Mouse (Mus musculus) layer of hippocampus, postnatal 36 days (tissue): ENCODE data around the gene Sirt1. TPM values are rescaled to one million over a fixed set of nuclear protein-coding genes. Genes with fewer than 3 reads are reported as not detected.

Experiments
- DNase-seq, 2 experiments: peaks; one replicate each; pipeline ENCODE4 v3.0.0; 2022
- total RNA-seq, 2 experiments: library from RNA; stranded (reverse); gene quantifications; 2 replicates each; pipeline ENCODE4 v1.2.3; 2021

Gene Sirt1
- total RNA-seq, 2 experiments from 2014 or later, result 12.8 to 15.4 TPM

GRCm38 (mm10) chr10:63313726-63314125, 67.8 kb downstream of the Sirt1 start:
- no peak for DNase-seq

- peak; percentile 70 to 71 for DNase-seq
Measured at GRCm38 (mm10) chr10:63308582-63309366, 72.7 kb downstream of the Sirt1 start.

DNA sequence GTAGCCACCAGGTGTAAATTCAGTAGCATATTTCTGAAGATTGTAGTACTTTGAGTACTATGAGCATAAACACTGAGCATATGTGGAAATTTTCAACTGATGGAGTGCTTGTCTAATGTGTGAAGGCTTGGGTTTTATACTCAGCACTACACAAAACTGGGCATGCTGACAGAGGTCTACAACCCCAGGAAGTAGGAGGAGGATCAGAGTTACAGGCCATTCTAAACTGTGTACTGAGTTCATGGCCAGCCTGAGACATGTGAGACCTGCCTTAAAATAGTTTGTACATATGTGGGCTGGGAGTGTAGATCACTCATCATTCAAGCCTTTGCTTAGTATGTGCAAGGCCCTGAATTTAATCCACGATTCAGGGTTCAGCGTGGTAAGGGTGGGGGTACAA, 79.1 kb downstream of the Sirt1 start:
- no peak for DNase-seq

DNA sequence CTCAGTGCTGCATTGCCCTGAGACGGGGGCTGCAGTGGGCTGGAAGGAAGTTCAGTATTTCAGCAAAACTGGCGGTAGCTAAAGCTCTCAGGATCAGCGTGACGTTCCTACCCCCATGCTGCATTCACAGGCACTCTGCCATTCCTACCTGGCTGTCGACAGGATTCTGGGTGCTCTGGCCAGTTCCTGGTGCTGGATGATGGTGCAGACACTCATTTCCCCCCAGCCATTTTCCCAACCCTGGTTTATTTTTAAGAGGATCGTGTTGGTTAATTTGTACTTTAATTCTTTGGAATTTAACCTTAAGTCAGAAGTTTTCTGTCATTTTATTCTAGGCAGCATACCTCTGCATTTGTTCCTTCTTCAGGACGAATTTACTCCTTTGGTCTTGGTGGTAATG, 98.7 kb downstream of the Sirt1 start:
- no peak for DNase-seq

- no peak for DNase-seq
Measured at GRCm38 (mm10) chr10:63282417-63282816, 99.1 kb downstream of the Sirt1 start.

GRCm38 (mm10) chr10:63279851-63280250, 101.7 kb downstream of the Sirt1 start:
- no peak for DNase-seq

GRCm38 (mm10) chr10:63277010-63277409, 104.5 kb downstream of the Sirt1 start:
- DNase-seq, result no peak

DNA sequence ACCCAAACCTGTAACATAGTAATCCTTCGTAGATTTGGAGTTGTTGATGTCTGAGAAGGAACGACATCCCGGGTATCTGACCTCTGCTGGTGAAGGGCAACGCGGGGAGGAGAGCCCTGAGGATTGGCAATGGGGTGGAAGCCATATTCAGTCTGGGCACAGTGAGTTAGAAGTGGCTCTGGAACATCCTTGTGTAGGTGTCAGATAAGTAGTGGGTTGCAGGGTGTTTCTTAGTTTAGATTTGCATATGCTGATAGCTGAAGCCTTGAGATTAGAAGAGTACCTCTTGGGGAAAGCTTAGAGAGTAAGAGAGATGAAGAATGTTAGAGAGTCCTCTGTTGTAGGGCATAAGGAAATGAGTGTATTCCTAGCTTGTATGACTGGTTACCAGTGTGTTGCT, 108.6 kb downstream of the Sirt1 start:
- no peak for DNase-seq

DNA sequence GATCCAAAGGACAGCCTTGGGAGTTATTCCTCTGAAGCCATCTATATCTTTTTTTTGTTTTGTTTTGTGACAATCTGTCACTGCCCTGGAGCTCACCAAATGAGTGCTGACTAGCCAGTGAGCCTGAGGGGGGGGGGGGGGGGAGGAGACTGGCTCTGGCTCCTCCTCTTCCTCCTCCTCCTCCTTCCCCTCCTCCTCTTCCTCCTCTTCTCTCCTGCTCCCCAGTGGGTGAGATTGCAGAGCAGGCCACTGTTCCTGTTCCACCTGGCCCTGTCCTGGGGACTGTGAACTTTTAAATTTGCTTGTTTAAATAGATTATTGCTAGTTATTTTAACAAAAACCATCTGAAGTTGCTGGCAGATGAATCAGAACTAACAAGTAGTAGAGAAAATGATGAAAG, 109.1 kb downstream of the Sirt1 start:
- DNase-seq, result no peak

Other genes with a start within 250 kb of the Sirt1 start
- 1 to 10 TPM; 1.4 to 2.1 TPM for gene Mypn, start 177.8 kb downstream of the Sirt1 start, total RNA-seq
- 10 to 100 TPM; 36.1 to 36.7 TPM for gene Herc4, start 137.9 kb downstream of the Sirt1 start, total RNA-seq
- 10 to 100 TPM; 16.8 to 23.7 TPM for gene Dnajc12, start 739 bp upstream of the Sirt1 start, total RNA-seq
- not detected for gene Gm7075, start 40.1 kb upstream of the Sirt1 start, total RNA-seq
- gene Ctnna3, start 48.4 kb upstream of the Sirt1 start, total RNA-seq, result 1 to 10 TPM; 1.2 to 1.9 TPM